Mouse (Mus musculus) ovary, postnatal 10 days (tissue): Measurements from ENCODE around the gene Thop1.
"Not testable (repeated sequence)": the region's sequence is repeated elsewhere in the genome, so short reads cannot be mapped to it uniquely, and the experiment has no call there.

Experiments
- DNase-seq: peaks from one replicate; pipeline ENCODE4 v3.0.0; 2022; ENCODE audit warnings: low spot score

Thop1 gene

DNA sequence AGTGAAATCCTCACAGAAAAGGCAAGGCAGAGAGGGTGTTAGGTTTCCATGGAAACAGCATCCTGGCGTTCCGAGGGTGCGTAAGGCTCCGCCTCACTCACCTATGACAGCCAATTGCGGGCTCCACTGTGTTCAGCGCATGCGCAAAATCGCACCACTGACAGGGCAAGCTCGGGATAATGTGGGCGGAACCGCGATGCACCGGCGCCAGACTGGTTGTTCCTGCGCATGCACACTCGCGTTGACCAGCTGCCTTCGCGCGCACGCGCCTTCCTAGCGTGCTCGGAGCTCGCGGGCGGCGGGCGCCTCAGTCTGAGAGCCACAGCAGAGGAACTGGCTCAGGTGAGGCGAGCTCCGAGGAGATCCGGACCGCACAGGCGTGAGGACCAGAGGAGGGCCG is at the start of gene Thop1:
TSS of gene Thop1 (plus strand) at position 200 of the 400 bp plus-strand sequence.
- peak; percentile 85 for DNase-seq

DNA sequence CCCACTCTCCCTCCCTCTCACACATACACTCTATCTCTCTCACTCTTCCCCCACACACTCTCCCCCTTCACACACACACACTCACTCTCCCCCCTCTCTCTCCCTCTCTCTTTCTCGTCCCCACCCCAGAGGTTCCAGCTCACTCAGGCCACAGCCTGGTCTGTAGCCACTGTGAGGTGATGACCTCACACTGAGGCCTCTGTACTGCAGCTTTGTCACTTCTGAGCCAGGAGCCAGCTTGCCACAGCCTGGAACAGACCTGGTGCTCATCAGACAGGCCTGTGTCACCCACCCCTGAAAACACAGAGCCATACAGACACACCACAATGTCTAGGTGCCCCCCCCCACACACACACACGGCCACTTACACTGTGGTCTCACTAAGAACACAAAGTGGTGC is 49.6 kb upstream of the Thop1 start:
- no peak for DNase-seq

DNA sequence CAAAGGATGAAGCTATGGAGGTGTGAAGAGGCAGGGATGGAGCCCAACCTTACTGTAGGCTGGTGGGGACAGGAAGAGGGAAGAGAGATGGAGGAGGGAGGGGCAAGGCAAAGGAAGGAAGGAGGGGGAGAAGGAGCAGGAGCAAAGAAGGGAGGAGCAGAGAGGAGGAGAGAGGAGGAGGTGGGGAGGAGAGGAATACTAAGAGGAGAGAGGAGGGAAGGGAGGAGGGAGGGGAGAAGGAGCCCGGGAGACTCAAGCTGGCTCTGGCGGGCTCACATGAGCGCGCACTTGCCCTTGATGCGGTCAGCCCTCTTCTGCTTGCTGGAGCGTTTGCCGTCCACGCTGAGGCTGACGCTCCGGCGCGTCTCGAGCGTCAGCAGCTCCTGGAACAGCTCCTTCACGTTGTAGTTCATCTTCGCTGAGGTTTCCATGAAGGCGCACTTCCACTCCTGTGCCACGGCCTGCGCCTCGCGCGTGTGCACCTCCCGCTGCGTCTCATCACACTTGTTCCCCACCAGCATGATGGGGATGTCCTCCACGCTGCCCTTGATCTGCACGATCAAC is 48.2 kb upstream of the Thop1 start:
- no peak for DNase-seq

DNA sequence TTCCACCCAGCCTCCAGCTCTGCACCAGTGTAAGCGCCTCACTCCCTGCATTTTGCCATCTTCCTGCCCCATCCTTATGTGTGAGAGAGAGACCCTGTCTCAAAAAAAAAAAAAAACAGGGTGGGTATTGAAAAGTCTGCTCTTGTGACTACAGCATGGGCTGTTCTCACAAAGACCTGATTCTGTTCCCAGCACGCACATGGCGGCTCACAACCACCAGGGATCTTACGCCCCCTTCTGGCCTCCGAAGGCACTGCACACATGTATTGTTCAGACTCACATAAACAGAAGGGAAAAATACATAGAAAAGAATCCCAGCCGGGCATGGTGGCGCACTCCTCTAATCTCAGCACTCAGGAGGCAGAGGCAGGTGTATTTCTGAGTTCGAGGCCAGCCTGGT is 47.1 kb upstream of the Thop1 start:
- no peak for DNase-seq

DNA sequence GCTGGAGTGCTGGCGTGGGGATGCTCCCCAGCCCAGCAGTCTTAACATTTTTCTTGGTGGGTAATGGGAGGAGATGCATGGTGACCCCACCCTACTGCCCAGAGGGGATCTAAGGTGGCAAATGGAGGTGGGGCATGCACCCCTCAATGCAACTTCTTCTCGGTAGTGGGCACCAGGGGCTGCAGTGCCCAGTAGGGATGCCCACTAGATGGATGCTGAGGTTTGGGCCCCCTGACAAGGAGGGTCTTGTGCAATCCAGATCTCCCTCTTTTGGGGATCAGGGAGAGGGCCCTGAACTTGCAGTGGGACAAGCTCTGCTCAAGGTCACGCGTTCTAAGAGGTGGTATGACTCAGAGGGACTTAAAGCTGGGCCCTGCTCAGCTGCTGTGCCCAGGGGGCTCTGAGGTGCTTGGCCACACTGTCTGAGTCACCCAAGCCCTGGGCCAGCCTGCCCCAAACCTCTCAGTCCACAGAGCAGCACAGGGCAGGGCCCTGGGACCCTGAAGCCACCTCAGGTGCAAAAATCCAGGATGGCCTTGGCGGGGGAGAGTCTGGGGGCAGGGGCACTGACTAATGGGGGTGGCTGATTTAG is 45.4 kb upstream of the Thop1 start:
- DNase-seq, result no peak

DNA sequence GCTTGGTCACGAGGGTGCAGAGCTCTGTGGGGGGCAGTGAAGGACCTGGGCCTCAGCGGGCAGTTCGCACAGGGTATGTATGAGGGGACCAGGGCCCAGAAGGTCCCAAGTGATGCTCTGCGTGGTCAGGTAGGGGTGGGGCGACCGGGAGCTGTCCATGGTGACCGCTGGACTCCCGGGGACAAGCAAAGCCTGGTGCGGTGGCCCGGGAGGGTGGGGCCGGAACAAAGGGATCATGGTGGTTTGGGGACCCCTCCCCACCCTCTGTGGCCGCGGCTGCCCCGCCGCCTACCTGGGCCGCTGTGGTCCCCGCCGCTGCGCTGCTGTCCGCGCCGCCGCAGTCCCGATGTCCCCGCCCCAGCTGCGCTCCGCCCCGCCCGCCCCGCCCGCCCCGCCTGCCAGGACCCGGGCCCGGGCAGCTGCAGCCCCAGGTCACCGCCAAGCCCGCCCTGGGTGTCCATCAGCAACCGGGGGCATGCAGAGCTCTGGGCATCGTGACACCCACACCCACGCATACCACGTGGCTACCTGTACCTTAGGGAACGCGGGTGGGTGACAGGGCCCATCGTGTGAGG is 44.7 kb upstream of the Thop1 start:
- DNase-seq, result no peak

DNA sequence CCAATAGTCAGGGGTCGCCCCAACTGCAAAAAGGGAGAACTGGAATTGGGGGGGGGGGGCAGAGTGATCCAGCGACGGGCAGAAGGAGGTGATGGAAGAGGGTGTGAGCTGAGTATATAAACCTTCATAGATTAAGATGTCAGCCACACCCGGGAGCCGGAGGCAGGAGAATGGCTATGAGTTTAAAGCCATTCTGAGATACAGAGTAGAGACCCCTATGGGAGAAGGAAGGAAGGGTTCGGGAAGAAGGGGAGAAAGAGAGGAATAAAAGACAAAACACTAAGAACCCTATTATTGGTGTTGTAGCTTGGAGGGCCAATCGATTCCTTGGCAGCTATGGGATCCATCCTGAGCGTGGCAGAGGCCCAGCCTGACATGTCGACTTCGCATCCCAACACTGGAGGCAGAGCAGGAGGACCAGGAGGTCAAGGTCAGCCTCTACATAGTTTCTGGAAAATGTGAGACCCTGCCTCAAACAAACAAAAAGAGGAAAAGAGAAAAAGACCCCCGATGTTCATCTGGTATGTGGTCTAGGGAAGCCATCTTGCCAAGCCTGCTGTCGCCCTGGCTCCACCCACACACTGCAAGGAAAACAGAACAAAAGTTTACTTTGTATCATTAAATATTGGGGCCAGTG is 44.1 kb upstream of the Thop1 start, which contains the start of gene Diras1:
TSS of gene Diras1 (minus strand) at position 24 of the 637 bp plus-strand sequence.
- no peak for DNase-seq

DNA sequence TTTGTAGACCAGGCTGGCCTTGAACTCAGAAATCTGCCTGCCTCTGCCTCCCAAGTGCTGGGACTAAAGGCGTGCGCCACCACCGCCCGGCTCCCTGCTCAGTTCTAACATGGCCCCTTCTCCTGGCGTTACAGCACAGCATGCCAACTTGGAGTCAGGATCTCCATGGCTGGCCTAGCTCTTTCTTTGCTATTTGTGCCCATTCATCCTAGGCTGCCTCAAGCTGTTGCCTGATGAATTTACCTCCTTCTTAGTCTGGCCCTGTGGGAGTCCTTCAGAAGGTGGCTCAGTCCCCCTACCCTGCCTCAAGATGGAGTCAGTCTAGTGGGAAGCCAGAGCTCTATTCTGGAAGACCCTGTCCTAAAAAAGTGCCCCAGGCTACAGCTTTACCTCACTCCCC is 43.0 kb upstream of the Thop1 start:
- DNase-seq, result no peak

DNA sequence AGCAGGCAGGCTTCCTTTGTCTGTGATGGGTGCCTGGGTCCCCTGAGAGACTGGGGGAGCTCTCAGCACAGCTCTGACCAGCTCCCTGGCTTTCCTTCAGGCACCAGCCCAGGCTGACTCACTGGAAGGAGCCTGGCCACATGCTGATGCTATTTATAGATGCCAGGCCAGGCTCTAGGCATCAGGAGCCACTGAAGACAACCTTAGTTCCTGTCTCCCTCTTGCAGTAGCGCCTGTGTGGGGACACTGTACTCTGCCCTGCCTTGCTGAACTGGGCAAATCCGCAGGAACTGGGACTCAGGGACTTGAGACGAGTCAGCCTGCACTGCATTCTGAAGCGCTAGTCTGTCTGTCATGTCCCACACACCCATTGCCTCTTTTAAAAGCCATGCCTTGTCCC is 42.5 kb upstream of the Thop1 start:
- DNase-seq, result no peak

DNA sequence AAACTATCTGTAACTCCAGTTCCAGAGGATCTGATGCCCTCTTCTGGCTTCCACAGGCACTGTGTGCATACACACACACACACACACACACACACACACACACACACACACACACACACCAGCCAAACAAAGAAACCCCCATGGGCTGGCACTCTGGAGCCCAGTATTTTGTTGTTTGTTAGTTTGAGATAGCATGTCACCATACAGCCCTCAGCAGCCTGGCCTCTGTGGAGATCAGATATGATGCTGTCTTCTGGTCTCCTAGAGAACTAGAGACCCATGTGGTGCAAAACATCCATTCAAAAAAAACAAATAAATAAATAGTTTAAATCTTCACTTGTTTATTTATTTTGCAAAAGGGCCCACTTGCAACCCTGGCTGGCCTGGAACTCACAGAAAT is 41.6 kb upstream of the Thop1 start:
- DNase-seq, result no peak

DNA sequence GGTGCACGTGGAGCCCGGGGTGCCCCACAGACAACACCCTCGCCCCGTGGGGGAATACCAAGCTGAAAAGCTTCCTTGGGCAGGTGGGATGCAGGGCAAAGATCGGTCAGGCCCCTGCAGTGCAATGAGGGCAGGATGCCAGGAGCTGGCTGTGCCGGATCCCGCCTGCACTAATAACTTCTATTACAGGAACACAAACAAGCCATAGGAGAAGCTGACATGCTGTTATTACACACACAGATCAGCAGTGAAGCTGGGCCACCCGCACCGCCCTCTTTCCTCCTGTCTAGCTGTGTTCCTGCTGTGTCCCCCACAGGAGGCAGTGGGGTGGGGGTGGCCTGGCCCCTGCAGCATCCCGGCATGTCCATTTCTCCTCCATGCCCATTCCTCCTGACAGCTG is 40.8 kb upstream of the Thop1 start:
- DNase-seq, result no peak

DNA sequence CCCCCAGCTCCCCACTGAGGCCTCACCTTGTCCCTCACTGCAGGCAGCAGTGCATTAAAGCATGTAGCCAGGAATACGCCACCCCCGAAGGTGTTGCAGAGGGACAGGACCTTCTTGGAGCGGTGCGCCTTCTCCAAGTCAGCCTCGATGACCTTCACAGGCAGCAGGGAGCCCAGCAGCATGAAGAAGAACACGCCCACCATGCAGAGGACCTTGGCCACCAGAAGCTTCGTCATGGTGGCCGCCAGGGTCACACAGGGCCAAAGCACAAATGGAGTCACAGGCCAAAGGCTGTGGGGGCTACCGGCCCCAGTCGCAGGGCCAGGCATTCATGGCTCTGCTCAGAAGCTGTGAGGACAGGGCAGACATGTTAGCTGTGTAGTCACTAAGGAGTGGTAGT is 36.2 kb upstream of the Thop1 start:
- no peak for DNase-seq

DNA sequence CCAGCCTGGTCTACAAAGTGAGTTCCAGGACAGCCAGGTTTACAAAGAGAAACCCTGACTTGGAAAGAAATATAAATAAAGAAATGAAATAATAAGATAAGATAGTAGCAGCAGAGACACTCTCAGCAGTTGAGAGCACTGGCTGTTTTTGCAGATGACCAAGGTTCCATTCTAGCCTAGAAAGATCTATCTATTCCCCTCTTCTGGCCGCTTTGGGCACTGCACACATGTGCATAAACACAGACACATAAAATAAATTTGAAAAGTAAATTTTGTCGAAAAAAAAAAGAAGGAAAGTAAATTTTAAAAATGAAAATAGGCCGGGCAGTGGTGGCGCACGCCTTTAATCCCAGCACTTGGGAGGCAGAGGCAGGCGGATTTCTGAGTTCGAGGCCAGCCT is 33.6 kb upstream of the Thop1 start:
- no peak for DNase-seq

DNA sequence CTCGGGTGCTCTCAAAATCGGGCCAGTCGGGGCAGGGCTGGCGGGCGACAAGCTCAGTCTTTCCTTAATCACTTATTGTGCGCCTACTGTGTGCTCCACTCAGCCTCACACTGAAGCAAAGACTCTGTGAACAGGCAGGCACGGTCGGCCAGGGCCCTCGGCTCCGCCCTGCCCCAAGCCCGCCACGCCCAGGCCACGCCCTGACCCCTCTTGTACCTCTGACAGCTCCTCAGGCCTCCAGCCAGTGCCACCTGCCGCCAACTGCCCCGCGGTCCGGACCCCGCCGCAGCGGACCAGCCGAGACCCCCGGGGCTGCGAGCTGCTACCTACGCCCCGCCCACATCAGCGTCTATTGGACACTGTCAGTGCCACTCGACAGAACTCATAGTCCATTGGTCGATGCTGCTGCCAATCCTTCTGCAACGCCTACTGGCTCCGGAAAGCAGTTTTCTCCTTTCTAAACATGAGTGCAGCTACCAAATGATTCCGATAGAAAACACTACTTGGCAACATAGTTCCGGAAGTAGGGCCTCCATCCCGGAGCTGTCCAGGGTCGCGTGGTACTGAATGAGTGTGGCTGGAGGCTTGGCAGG is 32.8 kb upstream of the Thop1 start, which contains the start of gene Slc39a3:
TSS of gene Slc39a3 (minus strand) at position 439 of the 593 bp plus-strand sequence.
- peak; percentile 99 for DNase-seq

DNA sequence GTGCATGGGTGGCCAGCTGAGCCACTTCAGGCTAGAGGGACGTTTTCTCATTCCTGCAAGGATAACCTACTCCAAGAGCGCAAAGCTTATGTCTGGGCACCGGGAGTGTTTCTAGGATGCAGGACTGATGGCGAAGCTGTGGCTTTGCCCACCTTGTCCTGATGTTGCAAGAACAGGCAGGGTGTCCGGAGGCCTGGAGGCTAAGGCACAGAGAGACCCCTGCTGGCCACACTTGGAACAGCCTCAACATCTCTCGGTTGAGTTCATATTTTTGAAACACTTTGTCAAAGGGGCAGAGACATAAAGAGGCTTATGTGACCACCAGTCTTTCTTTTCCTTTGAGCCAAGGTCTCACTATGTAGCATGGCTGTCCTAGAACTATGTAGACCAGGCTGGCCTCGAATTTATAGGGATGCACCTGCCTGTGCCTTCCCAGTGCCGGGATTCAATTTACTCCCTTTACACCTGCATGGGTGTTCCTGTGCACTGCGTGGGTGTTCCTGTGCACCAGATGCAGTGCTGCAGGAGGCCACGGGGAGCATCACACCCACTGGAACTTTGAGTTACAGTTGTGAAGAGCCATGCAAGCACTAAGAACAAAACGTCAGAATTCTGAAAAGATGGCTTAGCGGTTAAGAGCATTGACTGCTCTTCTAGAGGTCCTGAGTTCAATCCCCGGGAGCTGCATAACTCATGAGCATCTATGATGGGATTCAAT is 28.2 kb upstream of the Thop1 start:
- DNase-seq, result no peak

DNA sequence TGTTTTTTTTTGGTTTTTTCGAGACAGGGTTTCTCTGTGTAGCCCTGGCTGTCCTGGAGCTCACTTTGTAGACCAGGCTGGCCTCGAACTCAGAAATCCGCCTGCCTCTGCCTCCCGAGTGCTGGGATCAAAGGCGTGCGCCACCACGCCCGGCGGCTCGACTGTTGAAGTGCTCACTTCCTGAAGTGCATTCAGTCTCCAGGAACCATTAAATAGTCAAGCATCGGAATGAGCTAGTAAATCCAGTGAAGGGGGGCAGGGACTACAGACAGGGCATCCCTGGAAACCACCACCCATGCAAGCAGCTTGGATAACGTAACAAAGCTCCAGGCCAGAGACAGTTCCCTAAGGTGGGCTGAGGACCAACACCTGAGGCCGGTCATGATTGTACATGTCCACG is 24.6 kb upstream of the Thop1 start:
- DNase-seq, result not testable (repeated sequence)

DNA sequence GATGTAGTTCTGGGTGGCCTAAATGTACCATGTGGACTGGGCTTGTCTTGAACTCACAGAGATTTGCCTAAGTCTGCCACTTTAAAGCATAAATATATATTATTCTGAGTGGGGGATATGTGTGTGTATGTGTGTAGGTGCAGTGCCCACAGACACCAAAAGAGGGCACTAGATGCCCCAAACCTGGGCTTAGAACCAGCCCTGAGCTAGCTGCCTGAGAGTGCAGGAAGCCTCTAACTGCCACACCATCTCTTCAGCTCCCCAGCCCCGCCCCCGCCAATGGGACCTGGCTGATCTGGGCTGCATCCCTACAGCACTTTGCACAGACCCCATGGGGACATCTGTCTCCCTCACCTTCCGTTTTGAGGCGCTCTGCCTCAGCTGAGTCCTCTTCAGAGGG is 19.2 kb upstream of the Thop1 start:
- DNase-seq, result no peak

DNA sequence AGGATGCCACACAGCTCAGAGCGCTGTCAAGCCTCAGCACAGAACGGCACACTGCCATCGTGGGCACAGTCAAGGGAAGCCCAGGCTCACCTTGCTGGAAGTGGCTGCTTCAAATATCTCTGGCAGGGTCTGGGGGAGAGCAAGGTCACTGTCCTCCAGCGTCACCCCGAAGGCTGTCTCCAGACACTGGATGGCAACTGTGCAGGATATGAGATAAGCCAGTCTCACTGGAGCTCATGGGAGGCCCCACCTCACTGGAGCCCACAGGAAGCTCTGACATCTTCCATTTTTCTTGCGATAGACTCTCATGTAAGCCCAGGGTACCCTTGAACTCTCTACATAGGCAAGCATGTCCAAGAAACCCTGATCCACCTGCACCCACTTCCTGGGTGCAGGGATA is 18.7 kb upstream of the Thop1 start:
- no peak for DNase-seq

DNA sequence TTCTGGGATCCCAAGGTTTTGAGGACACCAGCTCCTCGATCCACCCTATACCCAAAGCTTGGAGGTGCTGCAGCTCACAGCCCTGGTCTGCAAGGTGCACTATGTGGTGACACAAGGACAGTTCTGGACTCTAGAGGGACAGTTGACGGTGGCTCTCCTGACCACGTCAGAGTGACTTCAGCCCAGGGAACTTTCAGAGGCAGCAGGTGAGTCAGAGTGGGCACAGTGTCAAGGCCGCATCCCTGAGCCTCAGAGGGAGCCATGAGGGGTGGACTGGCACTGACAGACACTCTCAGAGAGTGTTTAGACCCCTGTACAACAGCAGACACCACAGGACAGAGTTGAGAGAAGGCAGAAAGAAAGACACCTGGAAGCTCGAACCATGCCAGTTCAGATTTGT is 17.3 kb upstream of the Thop1 start:
- DNase-seq, result no peak

DNA sequence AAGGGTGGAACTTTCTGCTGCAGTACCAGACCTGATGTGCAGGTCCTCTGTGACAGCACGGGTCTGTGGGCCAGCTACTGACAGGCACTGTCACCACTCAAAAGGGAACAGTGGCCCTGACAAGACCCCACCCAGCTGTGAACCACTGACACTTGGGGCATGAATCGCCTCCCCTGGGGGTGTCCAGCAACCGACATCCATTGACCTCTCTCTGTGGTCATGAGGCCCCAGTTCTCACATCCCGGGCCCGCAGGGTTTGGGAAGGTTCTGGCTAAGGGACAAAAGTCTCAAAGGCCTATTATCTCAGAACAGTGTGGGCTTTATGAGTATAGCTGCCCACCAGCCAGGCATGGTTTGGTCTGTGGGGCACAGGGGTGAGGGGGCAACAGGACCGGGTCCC is 14.7 kb upstream of the Thop1 start:
- no peak for DNase-seq

DNA sequence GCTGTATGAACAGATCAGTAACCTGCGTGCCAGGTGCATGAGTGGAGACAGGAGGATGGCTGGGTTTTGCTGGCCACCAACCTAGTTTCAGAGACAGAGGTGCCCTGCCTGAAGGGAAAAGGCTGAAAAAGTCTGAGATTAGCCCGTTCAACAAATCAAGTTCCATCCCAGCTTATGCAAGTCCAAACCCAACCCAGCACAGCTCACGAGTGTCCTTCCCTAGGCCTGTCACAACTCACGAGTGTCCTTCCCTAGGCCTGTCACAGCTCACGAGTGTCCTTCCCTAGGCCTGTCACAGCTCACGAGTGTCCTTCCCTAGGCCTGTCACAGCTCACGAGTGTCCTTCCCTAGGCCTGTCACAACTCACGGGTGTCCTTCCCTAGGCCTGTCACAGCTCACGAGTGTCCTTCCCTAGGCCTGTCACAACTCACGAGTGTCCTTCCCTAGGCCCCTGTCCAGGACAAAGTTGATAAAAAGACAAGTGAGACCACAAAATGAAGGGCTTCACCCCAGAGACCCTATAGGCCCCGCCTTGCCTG is 14.0 kb upstream of the Thop1 start:
- not testable (repeated sequence) for DNase-seq
